Mouse (Mus musculus): ENCODE data around the gene Gm28041. TPM values are rescaled to one million over a fixed set of nuclear protein-coding genes. Genes with fewer than 3 reads are reported as not detected.
A peak's percentile ranks its signal among the peaks of the same experiment; 100 is the strongest.
"Not testable (repeated sequence)": the region's sequence is repeated elsewhere in the genome, so short reads cannot be mapped to it uniquely, and the experiment has no call there.

Gene Gm28041
- polyA plus RNA-seq (2015; fragmentation: Nextera tagmentation; extraction: Ambion mirVana), result 0.35 and 1.0 TPM in 2 replicates

GRCm38 (mm10) chr13:67375050-67375911, at the start of gene Gm28041, which contains the start of gene Zfp456:
Gene Gm28041 (minus strand): TSS chr13:67375733.
Gene Zfp456 (minus strand): TSS chr13:67375810.
- WGBS, result 15% methylated on average over 13 of the region's 15 CpGs
- H3K4me2 ChIP-seq (ENCODE audit: low read depth, low read length), result peak within 1 kb of the TSS; percentile 65
- not testable (repeated sequence) for H3K36me3 ChIP-seq (ENCODE audit: control insufficient read depth, insufficient read depth, low read length); H3K27me3 ChIP-seq (ENCODE audit: control insufficient read depth, insufficient read depth, low read depth, low read length); H3K4me1 ChIP-seq (replicated peaks; ENCODE audit: control insufficient read depth, insufficient read depth, low read length); H3K9me3 ChIP-seq (ENCODE audit: control insufficient read depth, low read length); H3K27ac ChIP-seq (ENCODE audit: low read length)
- H3K4me3 ChIP-seq (ENCODE audit: low read length), result peak within 1 kb of the TSS; percentile 64
- H3K9ac ChIP-seq (ENCODE audit: low read length), result peak within 1 kb of the TSS; percentile 67
- peak; percentile 98 for ATAC-seq (ENCODE audit: low read depth)

- H3K9ac ChIP-seq (ENCODE audit: low read length); H3K4me1 ChIP-seq (replicated peaks; ENCODE audit: control insufficient read depth, insufficient read depth, low read length): not testable (repeated sequence)
These were observed 47.0 kb upstream of the Gm28041 start for GRCm38 (mm10) chr13:67422532-67422931.

GRCm38 (mm10) chr13:67421207-67421857, 45.8 kb upstream of the Gm28041 start, which contains the start of gene Zfp459:
Gene Zfp459 (minus strand): TSS chr13:67421418.
- ATAC-seq (ENCODE audit: low read depth), result peak; percentile 81

More at GRCm38 (mm10) chr13:67422532-67422931, 47.0 kb upstream of the Gm28041 start:
- H3K4me3 ChIP-seq (ENCODE audit: low read length); H3K36me3 ChIP-seq (ENCODE audit: control insufficient read depth, insufficient read depth, low read length); H3K9me3 ChIP-seq (ENCODE audit: control insufficient read depth, low read length); H3K27me3 ChIP-seq (ENCODE audit: control insufficient read depth, insufficient read depth, low read depth, low read length); H3K4me2 ChIP-seq (ENCODE audit: low read depth, low read length); ATAC-seq (ENCODE audit: low read depth); H3K27ac ChIP-seq (ENCODE audit: low read length): not testable (repeated sequence)
- 86% methylated on average over 2 of the region's 2 CpGs for WGBS

GRCm38 (mm10) chr13:67420558-67421206, 45.1 kb upstream of the Gm28041 start:
- Histone ChIP-seq H3K9me3 (ENCODE audit: control insufficient read depth, low read length) (no peaks in the 10 kb centered on the region), H3K36me3 (ENCODE audit: control insufficient read depth, insufficient read depth, low read length) (no peaks in the 10 kb centered on the region), H3K4me1 (replicated peaks; ENCODE audit: control insufficient read depth, insufficient read depth, low read length) (no peaks in the 10 kb centered on the region), H3K4me3 (ENCODE audit: low read length) (peak overlapping the region; percentile 66), H3K4me2 (ENCODE audit: low read depth, low read length) (peak overlapping the region; percentile 75), H3K27ac (ENCODE audit: low read length) (no peak overlapping the region), H3K9ac (ENCODE audit: low read length) (peak overlapping the region; percentile 64), H3K27me3 (ENCODE audit: control insufficient read depth, insufficient read depth, low read depth, low read length) (no peaks in the 10 kb centered on the region)
- WGBS, result 26% methylated on average over 11 of the region's 11 CpGs
- ATAC-seq (ENCODE audit: low read depth), result peak; percentile 61

More at GRCm38 (mm10) chr13:67421207-67421857, 45.8 kb upstream of the Gm28041 start, which contains the start of gene Zfp459:
- Histone ChIP-seq H3K4me2 (ENCODE audit: low read depth, low read length) (peak within 1 kb of the TSS; percentile 75), H3K4me3 (ENCODE audit: low read length) (peak within 1 kb of the TSS; percentile 66), H3K9ac (ENCODE audit: low read length) (peak within 1 kb of the TSS; percentile 64), H3K4me1 (replicated peaks; ENCODE audit: control insufficient read depth, insufficient read depth, low read length) (no peaks in the 10 kb centered on the region), H3K27ac (ENCODE audit: low read length) (no peak within 1 kb of the TSS), H3K27me3 (ENCODE audit: control insufficient read depth, insufficient read depth, low read depth, low read length) (no peaks in the 10 kb centered on the region), H3K36me3 (ENCODE audit: control insufficient read depth, insufficient read depth, low read length) (no peaks in the 10 kb centered on the region), H3K9me3 (ENCODE audit: control insufficient read depth, low read length) (no peaks in the 10 kb centered on the region)
- WGBS, result 3% methylated on average over 22 of the region's 22 CpGs

- Histone ChIP-seq H3K36me3 (ENCODE audit: control insufficient read depth, insufficient read depth, low read length) (no peaks in the 10 kb centered on the region), H3K4me2 (ENCODE audit: low read depth, low read length) (no peak overlapping the region), H3K4me1 (replicated peaks; ENCODE audit: control insufficient read depth, insufficient read depth, low read length) (no peaks in the 10 kb centered on the region), H3K27ac (ENCODE audit: low read length) (no peak overlapping the region), H3K4me3 (ENCODE audit: low read length) (no peak overlapping the region), H3K9me3 (ENCODE audit: control insufficient read depth, low read length) (no peaks in the 10 kb centered on the region), H3K9ac (ENCODE audit: low read length) (no peak overlapping the region), H3K27me3 (ENCODE audit: control insufficient read depth, insufficient read depth, low read depth, low read length) (no peaks in the 10 kb centered on the region)
- ATAC-seq (ENCODE audit: low read depth), result no peak
- WGBS, result 88% methylated on average over 3 of the region's 3 CpGs
These were observed 41.3 kb upstream of the Gm28041 start for GRCm38 (mm10) chr13:67416811-67417210.

GRCm38 (mm10) chr13:67415759-67416158, 40.2 kb upstream of the Gm28041 start:
- Histone ChIP-seq H3K27me3 (ENCODE audit: control insufficient read depth, insufficient read depth, low read depth, low read length) (no peaks in the 10 kb centered on the region), H3K4me3 (ENCODE audit: low read length) (no peak overlapping the region), H3K4me2 (ENCODE audit: low read depth, low read length) (no peak overlapping the region), H3K27ac (ENCODE audit: low read length) (no peak overlapping the region), H3K36me3 (ENCODE audit: control insufficient read depth, insufficient read depth, low read length) (no peaks in the 10 kb centered on the region), H3K9me3 (ENCODE audit: control insufficient read depth, low read length) (no peaks in the 10 kb centered on the region), H3K4me1 (replicated peaks; ENCODE audit: control insufficient read depth, insufficient read depth, low read length) (no peaks in the 10 kb centered on the region), H3K9ac (ENCODE audit: low read length) (no peak overlapping the region)
- no peak for ATAC-seq (ENCODE audit: low read depth)
- 88% methylated on average over 6 of the region's 6 CpGs for WGBS

- WGBS, result 62% methylated on average over 3 of the region's 3 CpGs
- H3K9me3 ChIP-seq (ENCODE audit: control insufficient read depth, low read length); H3K27ac ChIP-seq (ENCODE audit: low read length); ATAC-seq (ENCODE audit: low read depth); H3K9ac ChIP-seq (ENCODE audit: low read length); H3K4me2 ChIP-seq (ENCODE audit: low read depth, low read length); H3K4me1 ChIP-seq (replicated peaks; ENCODE audit: control insufficient read depth, insufficient read depth, low read length); H3K36me3 ChIP-seq (ENCODE audit: control insufficient read depth, insufficient read depth, low read length); H3K27me3 ChIP-seq (ENCODE audit: control insufficient read depth, insufficient read depth, low read depth, low read length); H3K4me3 ChIP-seq (ENCODE audit: low read length): not testable (repeated sequence)
These were observed 38.1 kb upstream of the Gm28041 start for GRCm38 (mm10) chr13:67413634-67414033.

GRCm38 (mm10) chr13:67399183-67399903, 23.8 kb upstream of the Gm28041 start, which contains the start of gene Zfp429:
Gene Zfp429 (minus strand): TSS chr13:67399819.
- WGBS, result 3% methylated on average over 13 of the region's 16 CpGs

More at GRCm38 (mm10) chr13:67399183-67399903, 23.8 kb upstream of the Gm28041 start, which contains the start of gene Zfp429:
- peak within 1 kb of the TSS; percentile 77 for H3K4me3 ChIP-seq (ENCODE audit: low read length)
- H3K4me1 ChIP-seq (replicated peaks; ENCODE audit: control insufficient read depth, insufficient read depth, low read length); H3K27me3 ChIP-seq (ENCODE audit: control insufficient read depth, insufficient read depth, low read depth, low read length); H3K9me3 ChIP-seq (ENCODE audit: control insufficient read depth, low read length); H3K36me3 ChIP-seq (ENCODE audit: control insufficient read depth, insufficient read depth, low read length): not testable (repeated sequence)
- peak; percentile 96 for ATAC-seq (ENCODE audit: low read depth)
- H3K9ac ChIP-seq (ENCODE audit: low read length), result peak within 1 kb of the TSS; percentile 80
- peak within 1 kb of the TSS; percentile 60 for H3K4me2 ChIP-seq (ENCODE audit: low read depth, low read length)
- peak within 1 kb of the TSS; percentile 55; the same call in 1 of the 2 replicates for H3K27ac ChIP-seq (ENCODE audit: low read length)

All from lung, embryonic 16.5 days (tissue).